Mouse (Mus musculus) embryonic fibroblast, embryonic 13.5 days (primary cell): Measurements from ENCODE around the gene Ap1g1. TPM values are rescaled to one million over a fixed set of nuclear protein-coding genes. Genes with fewer than 3 reads are reported as not detected.
"Not testable (repeated sequence)": the region's sequence is repeated elsewhere in the genome, so short reads cannot be mapped to it uniquely, and the experiment has no call there.

Experiments used
- H3K27ac ChIP-seq: 2 replicates; pipeline ENCODE4 v1.5.1; 2012; ENCODE audit warnings: low read length, control low read depth, inconsistent platforms; ENCODE audit not compliant: insufficient read depth
- H3K4me1 ChIP-seq: 2 replicates; pipeline ENCODE4 v1.6.1; 2011; ENCODE audit warnings: low read length; ENCODE audit not compliant: control insufficient read depth, insufficient read depth
- H3K4me3 ChIP-seq: 2 replicates; pipeline ENCODE4 v1.5.1; 2011; ENCODE audit warnings: mild to moderate bottlenecking, control low read depth, low read length; ENCODE audit not compliant: insufficient read depth
- CTCF ChIP-seq: IDR thresholded peaks from 2 replicates; pipeline ENCODE4 v1.5.1; 2011; ENCODE audit warnings: mild to moderate bottlenecking, control low read depth, low read length, moderate library complexity, borderline replicate concordance; ENCODE audit not compliant: insufficient read depth
- POLR2A ChIP-seq: IDR thresholded peaks from 2 replicates; pipeline ENCODE4 v1.6.1; 2011; ENCODE audit warnings: low read depth, mild to moderate bottlenecking, control low read depth, low read length, moderate library complexity
- polyA plus RNA-seq: library from polyadenylated mRNA; stranded (reverse); fragments of >200 nt; gene quantifications from 2 replicates; pipeline ENCODE4 v1.2.4, GENCODE M21; 2011; ENCODE audit warnings: low read depth; ENCODE audit not compliant: missing spikeins, insufficient read length

The Ap1g1 gene
- polyA plus RNA-seq, 1 experiment: 71.7 TPM

- TF ChIP-seq CTCF (no peak), POLR2A (no peak)
- Histone ChIP-seq H3K4me3 (no peak overlapping the region), H3K27ac (no peak overlapping the region), H3K4me1 (no peaks in the 10 kb centered on the region)
Measured at GRCm38 (mm10) chr8:109871056-109871455, 92.7 kb downstream of the Ap1g1 start.

GRCm38 (mm10) chr8:109873800-109874199 lies 95.4 kb downstream of the Ap1g1 start:
- not testable (repeated sequence) for H3K4me1 ChIP-seq, H3K27ac ChIP-seq

GRCm38 (mm10) chr8:109880012-109880662 lies 101.8 kb downstream of the Ap1g1 start:
- Histone ChIP-seq H3K27ac (no peak overlapping the region), H3K4me1 (no peaks in the 10 kb centered on the region), H3K4me3 (no peak overlapping the region)
- no peak for TF ChIP-seq CTCF
- TF ChIP-seq POLR2A: no peak

More at GRCm38 (mm10) chr8:109873800-109874199, 95.4 kb downstream of the Ap1g1 start:
- not testable (repeated sequence) for H3K4me3 ChIP-seq

GRCm38 (mm10) chr8:109885294-109885693 lies 106.9 kb downstream of the Ap1g1 start:
- H3K4me3 ChIP-seq: no peak overlapping the region
- H3K27ac ChIP-seq: no peak overlapping the region
- no peaks in the 10 kb centered on the region for H3K4me1 ChIP-seq
- no peak for TF ChIP-seq POLR2A
- TF ChIP-seq CTCF: no peak

GRCm38 (mm10) chr8:109889211-109889610 lies 110.9 kb downstream of the Ap1g1 start:
- H3K27ac ChIP-seq: no peak overlapping the region
- H3K4me3 ChIP-seq: no peak overlapping the region
- no peaks in the 10 kb centered on the region for H3K4me1 ChIP-seq
- TF ChIP-seq POLR2A (no peak), CTCF (no peak)

- Histone ChIP-seq H3K4me1 (no peaks in the 10 kb centered on the region), H3K4me3 (no peak overlapping the region), H3K27ac (no peak overlapping the region)
- TF ChIP-seq POLR2A: no peak
- no peak for TF ChIP-seq CTCF
Measured at GRCm38 (mm10) chr8:109890794-109891585, 112.6 kb downstream of the Ap1g1 start.

GRCm38 (mm10) chr8:109894636-109895035 lies 116.3 kb downstream of the Ap1g1 start:
- H3K27ac ChIP-seq: no peak overlapping the region
- H3K4me3 ChIP-seq: no peak overlapping the region
- TF ChIP-seq POLR2A: no peak
- TF ChIP-seq CTCF: no peak
- H3K4me1 ChIP-seq: no peaks in the 10 kb centered on the region

- no peak for TF ChIP-seq POLR2A
- no peak for TF ChIP-seq CTCF
- Histone ChIP-seq H3K4me1 (no peaks in the 10 kb centered on the region), H3K4me3 (no peak overlapping the region), H3K27ac (no peak overlapping the region)
Measured at GRCm38 (mm10) chr8:109895355-109895754, 117.0 kb downstream of the Ap1g1 start.

GRCm38 (mm10) chr8:109902379-109902778 lies 124.0 kb downstream of the Ap1g1 start:
- no peak overlapping the region for H3K27ac ChIP-seq
- TF ChIP-seq CTCF (no peak), POLR2A (no peak)
- H3K4me1 ChIP-seq: no peaks in the 10 kb centered on the region
- H3K4me3 ChIP-seq: no peak overlapping the region

GRCm38 (mm10) chr8:109903909-109904469 lies 125.6 kb downstream of the Ap1g1 start:
- no peaks in the 10 kb centered on the region for H3K4me1 ChIP-seq
- H3K4me3 ChIP-seq: no peak overlapping the region
- no peak for TF ChIP-seq CTCF
- no peak for TF ChIP-seq POLR2A
- H3K27ac ChIP-seq: no peak overlapping the region
